8 mouse cellular contexts compared by ENCODE assay signal in the genomic region with DNA sequence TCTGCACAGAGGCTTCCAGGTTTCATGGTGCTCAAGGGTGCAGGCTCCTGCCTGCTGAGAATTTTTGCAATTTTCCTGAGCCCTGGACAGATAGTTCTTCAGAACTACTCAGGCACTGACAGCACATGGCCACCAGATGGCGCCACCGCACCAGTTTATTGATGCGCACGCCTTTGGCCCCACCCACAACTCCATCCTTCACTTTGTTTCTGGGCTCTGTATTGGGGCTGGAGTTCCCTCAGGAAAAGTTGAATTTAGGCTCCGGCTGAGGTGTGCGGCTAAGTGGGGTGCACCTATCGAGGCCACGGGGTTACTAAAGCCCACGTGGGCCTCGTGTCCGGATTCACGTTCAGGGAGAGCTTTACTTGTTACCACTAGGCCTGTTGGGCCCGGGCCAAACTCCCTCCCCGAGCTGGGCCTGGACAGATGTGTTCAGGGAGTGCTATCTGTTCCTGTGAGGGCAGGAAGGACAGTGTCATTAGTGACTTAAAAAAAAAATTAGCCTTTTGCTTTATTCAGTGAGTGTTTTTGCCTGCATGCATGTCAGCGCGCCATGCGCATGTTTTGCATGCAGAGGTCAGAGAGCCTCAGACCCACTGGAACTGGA. TPM values are rescaled to one million over a fixed set of nuclear protein-coding genes. Genes with fewer than 3 reads are reported as not detected.
DNase-seq lines count a peak whose midpoint lies in the region; ATAC-seq and TF ChIP-seq lines count a peak whose summit lies in the region.

No protein-coding gene starts in this region.

- no peak overlapping the region for H3K27ac ChIP-seq in cerebellum, adult 2 months (ENCODE audit: insufficient read depth, low read length)
- no peak overlapping the region for H3K27ac ChIP-seq in forebrain, postnatal 0 days (ENCODE audit: low read depth, low read length)
- no peak overlapping the region for H3K27ac ChIP-seq in lung, embryonic 15.5 days

- no peak for TF ChIP-seq POLR2A in cerebellum, adult 2 months (IDR thresholded peaks at IDR 0.05; ENCODE audit: borderline replicate concordance, insufficient read depth, low read length)

- H3K4me1 ChIP-seq in cerebellum, adult 2 months (ENCODE audit: control insufficient read depth, insufficient read depth, low read length), result peaks cover 9% of the 10 kb centered on the region
- H3K4me1 ChIP-seq in forebrain, postnatal 0 days (ENCODE audit: insufficient read depth), result no peaks in the 10 kb centered on the region
- peaks cover 4% of the 10 kb centered on the region; the same call in 1 of the 2 replicates for H3K4me1 ChIP-seq in lung, embryonic 15.5 days

- no peak overlapping the region for H3K4me3 ChIP-seq in cerebellum, adult 2 months (replicated peaks; ENCODE audit: insufficient read depth, low read depth, low read length)
- H3K4me3 ChIP-seq in forebrain, postnatal 0 days (ENCODE audit: low read depth, low read length), result no peak overlapping the region
- peak overlapping the region; percentile 25 for H3K4me3 ChIP-seq in lung, embryonic 15.5 days

- intact Hi-C loops in heart, postnatal 36 days (cut with DNase I), result loop anchor here (1.0 to 2.0 kb wide), 3 partner anchors 74 to 239 kb away; no protein-coding TSS in a partner anchor

- H3K9ac ChIP-seq in forebrain, postnatal 0 days, result no peak overlapping the region
- 0 out of 2 replicates have a peak overlapping the region, but pooled peaks have one; percentile 14 for H3K9ac ChIP-seq in lung, embryonic 15.5 days

- peak; percentile 91 for TF ChIP-seq CTCF in cerebellum, adult 2 months (IDR thresholded peaks at IDR 0.05; ENCODE audit: borderline replicate concordance, insufficient read depth, low read depth, low read length)
- peak; percentile 96 for TF ChIP-seq CTCF in forebrain, postnatal 0 days (IDR thresholded peaks at IDR 0.05; ENCODE audit: low read depth)

- peak overlapping the region; percentile 24; the same call in 1 of the 2 replicates for H3K4me2 ChIP-seq in forebrain, postnatal 0 days (ENCODE audit: low read depth)
- H3K4me2 ChIP-seq in lung, embryonic 15.5 days, result peak overlapping the region; percentile 49

- no peaks in the 10 kb centered on the region for H3K27me3 ChIP-seq in cerebellum, adult 2 months (ENCODE audit: control insufficient read depth, insufficient read depth, low read length)
- no peaks in the 10 kb centered on the region for H3K27me3 ChIP-seq in forebrain, postnatal 0 days (ENCODE audit: insufficient read depth, low read length)
- no peaks in the 10 kb centered on the region for H3K27me3 ChIP-seq in lung, embryonic 15.5 days

- DNase-seq in MN1 (ENCODE audit: low spot score), result peak; percentile 90
- peak; percentile 76 to 86 for DNase-seq in cerebellum, adult 2 months
- DNase-seq in forebrain, postnatal 0 days, result peak; percentile 91
- DNase-seq in heart, postnatal 36 days, result peak; percentile 78 to 84
- peak; percentile 66 to 86 for DNase-seq in layer of hippocampus, adult 18-20 months (ENCODE audit: low spot score in 2 of 2)
- peak; percentile 76 for DNase-seq in ovary, postnatal 10 days (ENCODE audit: low spot score)
- peak; percentile 70 for DNase-seq in thymus, postnatal 0 days (ENCODE audit: low spot score)

- peak; percentile 81 for ATAC-seq in forebrain, postnatal 0 days
- ATAC-seq in lung, embryonic 15.5 days (ENCODE audit: borderline replicate concordance, extremely low read depth, low FRiP score, low TSS enrichment), result peak; percentile 27; the same call in 1 of the 2 replicates

- H3K36me3 ChIP-seq in forebrain, postnatal 0 days (ENCODE audit: insufficient read depth), result peaks cover 12% of the 10 kb centered on the region; the same call in 1 of the 2 replicates
- H3K36me3 ChIP-seq in lung, embryonic 15.5 days, result no peaks in the 10 kb centered on the region

- 25% methylated on average over 17 of the region's 17 CpGs for WGBS in cerebellum, adult 2 months
- 32% methylated on average over 17 of the region's 17 CpGs for WGBS in forebrain, postnatal 0 days
- WGBS in lung, embryonic 15.5 days, result 27% methylated on average over 17 of the region's 17 CpGs

- no peaks in the 10 kb centered on the region for H3K9me3 ChIP-seq in forebrain, postnatal 0 days (ENCODE audit: low read length)
- no peaks in the 10 kb centered on the region for H3K9me3 ChIP-seq in lung, embryonic 15.5 days

RNA-seq across cellular contexts. Expression of a gene that starts 15.2 kb away (rescaled TPM):
- 30.3 and 32.7 TPM in 2 replicates for polyA plus RNA-seq in cerebellum, adult 2 months (2012; rRNA removed)
- 13.5 and 16.7 TPM in 2 replicates for total RNA-seq in forebrain, postnatal 0 days (2014; rRNA removed)
- 6.4 and 7.8 TPM in 2 replicates for polyA plus RNA-seq in forebrain, postnatal 0 days (2015; fragmentation: Nextera tagmentation; extraction: Ambion mirVana)
- total RNA-seq in heart, postnatal 36 days (2021), result 1 to 10 TPM; 6.2 to 6.4 TPM
- total RNA-seq in layer of hippocampus, adult 18-20 months (2021), result 10 to 100 TPM; 21.1 to 23.4 TPM
- polyA plus RNA-seq in lung, embryonic 15.5 days (2015; fragmentation: Nextera tagmentation; extraction: Ambion mirVana), result 7.8 and 8.8 TPM in 2 replicates
- polyA plus RNA-seq in thymus, postnatal 0 days (2015; fragmentation: Nextera tagmentation; extraction: Ambion mirVana), result 8.1 and 9.3 TPM in 2 replicates

RNA-seq across cellular contexts. Expression of a gene that starts 50.9 kb away (rescaled TPM):
- 0.17 and 0.25 TPM in 2 replicates for polyA plus RNA-seq in cerebellum, adult 2 months (2012; rRNA removed)
- total RNA-seq in forebrain, postnatal 0 days (2014; rRNA removed), result 0.38 and 0.62 TPM in 2 replicates
- 0.12 and 0.13 TPM in 2 replicates for polyA plus RNA-seq in forebrain, postnatal 0 days (2015; fragmentation: Nextera tagmentation; extraction: Ambion mirVana)
- total RNA-seq in heart, postnatal 36 days (2021), result under 1 TPM in 1 of 2 experiments, not detected in 1; 0.14 TPM
- total RNA-seq in layer of hippocampus, adult 18-20 months (2021), result under 1 TPM; 0.54 to 0.86 TPM
- 0.15 and 0.21 TPM in 2 replicates for polyA plus RNA-seq in lung, embryonic 15.5 days (2015; fragmentation: Nextera tagmentation; extraction: Ambion mirVana)
- polyA plus RNA-seq in thymus, postnatal 0 days (2015; fragmentation: Nextera tagmentation; extraction: Ambion mirVana), result not detected in 2 replicates
